Mouse (Mus musculus): ENCODE measurements around the gene Lix1l.

Gene Lix1l

DNA sequence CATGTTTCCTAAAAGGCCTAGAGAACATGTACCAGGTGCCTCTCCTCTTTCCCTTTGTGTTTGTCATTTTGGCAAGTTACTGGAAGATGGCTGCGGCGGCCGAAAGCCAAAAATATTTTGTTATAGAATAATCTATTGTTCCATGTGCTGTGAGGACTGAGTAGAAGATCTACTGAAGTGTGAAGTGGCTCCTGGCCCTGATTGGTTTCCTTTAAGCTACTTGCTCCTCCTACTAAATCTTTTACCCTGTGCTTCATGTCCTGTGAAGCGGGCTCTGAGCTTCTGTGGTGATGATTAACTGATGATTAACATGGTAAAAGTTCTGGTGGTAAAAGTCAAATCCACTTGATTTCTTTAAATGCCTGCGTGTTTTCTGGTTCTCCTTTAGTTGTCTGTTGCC, 66.0 kb downstream of the Lix1l start:
- in situ Hi-C loops (cut with MboI, MseI) = no loop called here

DNA sequence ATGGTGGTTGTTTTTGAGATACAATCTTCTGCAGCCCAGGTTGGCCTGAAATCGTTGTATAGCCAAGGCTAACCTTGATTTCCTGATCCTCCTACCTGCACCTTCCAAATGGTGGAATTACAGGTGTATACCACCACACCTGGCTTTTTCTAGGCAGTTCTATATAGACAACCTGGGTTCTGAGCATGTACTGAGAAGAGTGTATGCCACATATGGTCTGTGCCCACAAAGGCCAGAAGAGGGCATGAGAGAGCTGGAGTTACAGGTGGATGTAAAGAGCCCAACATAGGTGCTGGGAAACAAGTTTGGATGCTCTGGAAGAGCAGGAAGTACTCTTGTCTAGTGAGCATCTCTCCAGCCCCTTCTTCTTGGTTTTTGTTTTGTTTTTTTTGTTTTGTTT, 66.4 kb downstream of the Lix1l start:
- in situ Hi-C loops (cut with MboI, MseI) = no loop called here

DNA sequence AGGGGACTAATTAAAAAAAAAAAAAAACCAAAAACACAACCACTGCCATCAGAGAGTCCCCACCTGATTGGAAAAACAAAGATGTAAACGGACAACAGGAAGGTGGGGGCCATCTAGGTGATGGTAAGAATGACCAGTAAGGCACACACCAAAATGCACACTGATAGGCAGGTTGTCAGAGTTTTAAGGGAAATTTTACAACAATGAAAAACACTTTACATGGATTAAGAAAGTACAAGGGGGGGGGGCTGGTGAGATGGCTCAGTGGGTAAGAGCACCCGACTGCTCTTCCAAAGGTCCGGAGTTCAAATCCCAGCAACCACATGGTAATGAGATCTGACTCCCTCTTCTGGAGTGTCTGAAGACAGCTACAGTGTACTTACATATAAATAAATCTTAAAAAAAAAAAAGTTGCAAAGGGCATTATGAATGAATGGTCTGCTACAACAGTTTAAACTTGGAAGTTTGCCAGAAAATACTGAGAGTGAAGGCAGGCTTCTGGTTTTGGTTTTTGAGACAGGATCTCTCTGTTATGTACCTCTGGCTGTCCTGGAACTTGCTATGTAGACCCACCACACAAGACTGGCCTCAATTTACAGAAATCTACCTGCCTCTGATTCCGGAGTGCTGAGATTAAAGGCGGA, 67.6 kb downstream of the Lix1l start:
- in situ Hi-C loops (cut with MboI, MseI) = no loop called here

DNA sequence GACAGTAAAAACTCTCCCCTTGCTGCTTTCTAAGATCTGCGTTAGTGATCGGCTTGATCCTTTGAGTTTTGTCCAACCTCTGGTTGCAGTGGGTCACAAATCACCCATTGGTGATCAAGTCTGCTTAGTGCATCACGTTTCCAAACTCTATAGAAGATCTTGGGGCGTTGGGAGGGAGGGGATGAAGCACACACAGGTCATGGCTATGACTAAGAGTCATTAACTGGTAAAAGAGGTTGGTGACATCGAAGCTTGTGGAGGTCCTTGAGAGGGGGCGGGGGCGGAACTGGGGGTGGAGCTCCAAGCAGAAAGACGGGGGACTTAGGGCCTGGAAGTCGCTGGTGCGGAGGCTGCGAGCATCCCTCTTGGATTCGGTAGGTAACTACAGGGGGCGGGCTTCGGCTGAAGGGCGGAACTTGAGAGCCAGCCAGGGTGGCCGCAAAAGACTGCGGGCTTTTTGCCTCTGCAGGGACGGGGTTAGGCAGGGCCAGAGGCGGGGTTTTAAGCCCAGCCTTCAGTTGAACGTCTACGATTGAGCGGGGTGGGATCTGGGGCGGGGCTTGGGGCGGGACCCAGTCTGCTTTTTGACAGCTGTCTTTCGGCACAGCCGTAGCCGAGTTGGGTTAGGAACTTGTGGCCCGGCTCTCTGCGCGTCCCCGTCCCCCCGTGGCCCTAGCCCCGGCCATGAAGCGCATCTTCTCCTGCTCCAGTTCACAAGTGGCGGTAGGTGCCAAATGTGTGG, 68.9 kb downstream of the Lix1l start, which contains the start of gene Ankrd35:
Gene Ankrd35, plus strand, starts transcription at position 405 of the 742 bp plus-strand sequence.
- in situ Hi-C loops (cut with MboI, MseI) = no loop called here

DNA sequence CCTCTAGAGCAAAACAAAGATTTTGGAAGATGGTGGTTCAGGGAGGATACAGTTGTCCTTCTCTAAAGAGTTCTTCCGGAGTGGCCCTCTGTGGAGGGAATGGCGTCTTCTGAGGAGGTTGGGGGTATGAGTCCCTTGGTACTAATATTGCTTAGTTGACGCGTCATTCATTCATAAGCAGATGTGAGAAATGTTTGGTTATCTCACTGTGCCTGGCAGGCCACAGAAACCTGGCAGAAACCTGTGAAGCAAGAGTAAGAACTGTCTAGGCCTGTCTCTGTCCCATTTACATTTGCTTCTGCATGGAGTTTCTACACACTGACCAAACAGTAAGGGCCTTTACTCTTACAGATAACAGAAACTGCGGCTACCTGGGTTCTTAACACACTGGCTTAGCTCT, 70.6 kb downstream of the Lix1l start:
- in situ Hi-C loops (cut with MboI, MseI) = no loop called here

DNA sequence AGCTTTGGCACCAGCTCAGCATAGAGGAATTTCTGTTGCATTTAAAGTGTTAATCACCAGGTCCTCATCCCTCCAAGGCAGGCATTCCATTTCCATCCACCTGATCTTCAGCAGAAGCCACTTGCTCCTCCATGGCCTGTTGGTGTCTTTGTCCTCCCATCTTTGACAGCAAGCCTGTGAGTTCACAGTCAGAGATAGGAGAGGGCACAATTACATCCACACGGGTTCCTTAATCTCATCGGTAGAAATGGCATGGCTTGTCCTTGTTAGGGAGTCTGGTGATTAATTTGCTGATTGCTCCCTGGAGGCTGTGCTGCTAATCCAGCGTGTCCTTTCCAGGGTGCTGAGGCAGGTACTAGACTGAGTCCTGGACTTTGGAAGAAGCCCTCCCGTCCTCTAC, 72.6 kb downstream of the Lix1l start:
- in situ Hi-C loops (cut with MboI, MseI) = no loop called here

DNA sequence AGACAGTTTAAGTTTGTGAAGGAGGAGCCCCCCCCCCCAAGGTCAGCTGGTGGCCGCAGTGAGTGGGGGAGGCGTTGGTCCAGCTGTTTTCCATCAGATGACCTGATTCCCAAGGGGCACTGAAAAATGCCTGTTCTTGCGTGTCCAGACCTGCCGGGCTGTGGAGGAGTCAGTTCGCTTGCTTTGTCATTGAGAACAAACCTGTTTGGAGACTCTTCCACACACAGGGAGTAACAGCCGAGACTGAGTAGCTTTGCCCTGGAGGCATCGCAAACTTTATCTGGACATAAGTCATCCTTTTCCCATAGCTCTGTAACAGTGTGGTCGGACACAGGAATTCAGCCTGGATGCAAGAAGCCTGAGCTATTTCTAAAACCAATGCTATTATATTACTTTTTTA, 73.5 kb downstream of the Lix1l start:
- in situ Hi-C loops (cut with MboI, MseI) = no loop called here

DNA sequence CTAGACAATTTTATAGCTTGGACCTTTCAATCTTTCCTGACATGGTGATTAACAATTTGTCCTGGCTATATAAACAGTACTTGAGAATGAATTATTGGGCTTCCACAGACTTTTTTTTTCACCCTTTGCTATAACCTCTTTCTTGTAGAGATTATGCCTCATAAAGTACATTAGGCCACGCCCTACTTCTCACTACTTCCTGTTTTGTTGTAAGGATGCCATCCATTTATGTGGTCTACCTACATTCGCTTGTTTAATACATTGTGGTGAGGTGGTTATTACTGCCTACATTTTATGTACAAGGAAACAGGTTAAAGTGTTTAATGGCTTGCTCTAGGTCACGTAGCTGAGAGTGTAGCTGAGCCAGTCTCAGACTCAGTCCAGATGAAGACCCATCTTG, 74.2 kb downstream of the Lix1l start:
- in situ Hi-C loops (cut with MboI, MseI) = no loop called here

DNA sequence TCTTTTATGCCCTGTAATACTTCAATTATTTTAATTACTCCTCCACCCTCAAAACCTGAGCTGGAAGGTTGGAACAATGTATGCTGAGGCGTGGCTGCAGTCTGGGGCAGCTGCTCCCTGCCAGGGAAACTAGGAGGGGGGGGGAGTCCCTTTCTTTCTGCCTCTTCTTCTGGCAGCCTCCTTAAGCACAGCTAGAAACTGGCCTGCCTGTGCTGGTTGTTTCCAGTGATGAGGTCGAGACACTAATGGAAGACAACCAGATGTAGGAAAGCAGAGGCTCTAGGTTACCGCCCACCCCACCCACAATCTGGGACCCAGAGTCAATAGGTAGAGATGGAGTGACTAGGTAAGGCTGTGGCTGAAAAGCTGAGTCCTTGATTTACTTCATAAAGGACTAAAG, 74.7 kb downstream of the Lix1l start:
- in situ Hi-C loops (cut with MboI, MseI) = no loop called here
